Mouse (Mus musculus) forebrain, embryonic 15.5 days (tissue): ENCODE data around the gene Scrt2. TPM values are rescaled to one million over a fixed set of nuclear protein-coding genes. Genes with fewer than 3 reads are reported as not detected.
A peak's percentile ranks its signal among the peaks of the same experiment; 100 is the strongest.

Experiments used
- ATAC-seq: fragments of 200-750 bp; cut with Nextera tagmentation; replicated peaks from 2 replicates; pipeline ENCODE4 v1.8.0; 2017; ENCODE audit warnings: mild to moderate bottlenecking, moderate TSS enrichment, moderate library complexity
- H3K27ac ChIP-seq: fragments of 300-500 bp; sonication (generic); replicated peaks from 2 replicates; pipeline ENCODE4 v1.5.1; 2015; ENCODE audit warnings: mild to moderate bottlenecking, inconsistent platforms
- H3K27me3 ChIP-seq: fragments of 300-500 bp; sonication (generic); 2 replicates; pipeline ENCODE4 v1.6.1; 2015; ENCODE audit warnings: inconsistent platforms
- H3K36me3 ChIP-seq: fragments of 300-500 bp; sonication (generic); 2 replicates; pipeline ENCODE4 v1.6.1; 2015; ENCODE audit warnings: mild to moderate bottlenecking, inconsistent platforms
- H3K4me1 ChIP-seq: fragments of 300-500 bp; sonication (generic); 2 replicates; pipeline ENCODE4 v1.6.1; 2015; ENCODE audit warnings: inconsistent platforms
- H3K4me2 ChIP-seq: fragments of 300-500 bp; sonication (generic); replicated peaks from 2 replicates; pipeline ENCODE4 v1.6.1; 2015; ENCODE audit warnings: mild to moderate bottlenecking, inconsistent platforms
- H3K4me3 ChIP-seq: fragments of 300-500 bp; sonication (generic); 2 replicates; pipeline ENCODE4 v1.5.1; 2015; ENCODE audit warnings: mild to moderate bottlenecking, inconsistent platforms
- H3K9ac ChIP-seq: fragments of 300-500 bp; sonication (generic); replicated peaks from 2 replicates; pipeline ENCODE4 v1.6.1; 2015; ENCODE audit warnings: mild to moderate bottlenecking, inconsistent platforms
- H3K9me3 ChIP-seq: fragments of 300-500 bp; sonication (generic); 2 replicates; pipeline ENCODE4 v1.6.1; 2016; ENCODE audit warnings: inconsistent platforms
- WGBS: fragments of 180-500 bp; shearing (Covaris S2); methylation state at CpG from one replicate; pipeline ENCODE4 v1.1.7; 2015; ENCODE audit warnings: mixed read lengths; 5-methylcytosine and 5-hydroxymethylcytosine counted together
- polyA plus RNA-seq: library from polyadenylated mRNA; unstranded; fragments of >200 nt; fragmentation: Nextera tagmentation; extraction: Ambion mirVana; gene quantifications from 2 replicates; pipeline ENCODE4 v1.2.1, GENCODE M21; 2015

Gene Scrt2
- polyA plus RNA-seq, 1 experiment from 2014 or later, result 20.9 TPM

- ATAC-seq, result no peak
- H3K4me3 ChIP-seq, result peak overlapping the region; percentile 56
- H3K27me3 ChIP-seq, result no peaks in the 10 kb centered on the region
- WGBS, result 23% methylated on average over 6 of the region's 6 CpGs
- peak overlapping the region; percentile 74 for H3K4me2 ChIP-seq
- peaks cover 2% of the 10 kb centered on the region; the same call in 1 of the 2 replicates for H3K36me3 ChIP-seq
- H3K9ac ChIP-seq, result peak overlapping the region; percentile 85
- H3K9me3 ChIP-seq, result no peaks in the 10 kb centered on the region
- H3K27ac ChIP-seq, result peak overlapping the region; percentile 98
- H3K4me1 ChIP-seq, result peaks cover 76% of the 10 kb centered on the region
Observed at GRCm38 (mm10) chr2:152084298-152084697, 3.0 kb downstream of the Scrt2 start.

GRCm38 (mm10) chr2:152085414-152085813, 4.1 kb downstream of the Scrt2 start:
- H3K27ac ChIP-seq, result no peak overlapping the region
- H3K36me3 ChIP-seq, result peaks cover 13% of the 10 kb centered on the region; the same call in 1 of the 2 replicates
- no peaks in the 10 kb centered on the region for H3K9me3 ChIP-seq
- WGBS, result 80% methylated on average over 6 of the region's 6 CpGs
- H3K4me2 ChIP-seq, result peak overlapping the region; percentile 74
- peak overlapping the region; percentile 56 for H3K4me3 ChIP-seq
- ATAC-seq, result no peak
- H3K4me1 ChIP-seq, result peaks cover 73% of the 10 kb centered on the region
- H3K27me3 ChIP-seq, result no peaks in the 10 kb centered on the region
- no peak overlapping the region for H3K9ac ChIP-seq

DNA sequence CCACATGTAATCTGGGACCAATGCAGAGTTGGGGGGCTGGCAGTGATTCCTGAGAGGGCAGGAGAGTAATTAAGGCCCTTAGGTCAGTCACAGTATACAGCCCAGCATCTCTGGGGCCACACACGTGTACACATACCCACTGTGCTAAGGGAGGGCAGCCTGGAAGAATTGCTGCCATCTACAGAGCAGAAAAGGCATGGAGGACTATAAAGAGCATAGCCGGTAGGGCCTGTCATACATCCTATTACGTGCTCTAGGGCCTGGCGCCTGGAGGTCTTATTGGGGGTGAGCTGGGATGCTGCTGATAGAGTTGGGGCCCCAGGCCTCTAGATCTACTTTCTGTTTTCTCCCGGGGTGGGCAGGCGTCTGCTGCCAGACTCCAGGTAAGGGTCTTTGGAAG, 5.1 kb downstream of the Scrt2 start:
- peak overlapping the region; percentile 41; the same call in 1 of the 2 replicates for H3K27ac ChIP-seq
- peak overlapping the region; percentile 15 for H3K4me3 ChIP-seq
- no peaks in the 10 kb centered on the region for H3K9me3 ChIP-seq
- H3K36me3 ChIP-seq, result peaks cover 16% of the 10 kb centered on the region; the same call in 1 of the 2 replicates
- H3K4me1 ChIP-seq, result peaks cover 83% of the 10 kb centered on the region
- peak overlapping the region; percentile 19; the same call in 1 of the 2 replicates for H3K9ac ChIP-seq
- 56% methylated on average over 6 of the region's 6 CpGs for WGBS
- no peak for ATAC-seq
- peak overlapping the region; percentile 32 for H3K4me2 ChIP-seq
- no peaks in the 10 kb centered on the region for H3K27me3 ChIP-seq

- H3K9ac ChIP-seq, result peak overlapping the region; percentile 19; the same call in 1 of the 2 replicates
- no peak for ATAC-seq
- H3K27ac ChIP-seq, result peak overlapping the region; percentile 41
Observed at GRCm38 (mm10) chr2:152087111-152087510, 5.8 kb downstream of the Scrt2 start.

GRCm38 (mm10) chr2:152089078-152089477, 7.7 kb downstream of the Scrt2 start:
- peaks cover 92% of the 10 kb centered on the region for H3K4me1 ChIP-seq
- ATAC-seq, result no peak
- peaks cover 18% of the 10 kb centered on the region; the same call in 1 of the 2 replicates for H3K36me3 ChIP-seq
- peaks cover 8% of the 10 kb centered on the region; the same call in 1 of the 2 replicates for H3K27me3 ChIP-seq
- H3K9me3 ChIP-seq, result no peaks in the 10 kb centered on the region
- no peak overlapping the region for H3K27ac ChIP-seq
- H3K4me3 ChIP-seq, result no peak overlapping the region
- WGBS, result 7% methylated on average over 4 of the region's 4 CpGs
- H3K4me2 ChIP-seq, result no peak overlapping the region
- H3K9ac ChIP-seq, result no peak overlapping the region

More at GRCm38 (mm10) chr2:152087111-152087510, 5.8 kb downstream of the Scrt2 start:
- Histone ChIP-seq H3K9me3 (no peaks in the 10 kb centered on the region), H3K36me3 (peaks cover 16% of the 10 kb centered on the region; the same call in 1 of the 2 replicates), H3K4me1 (peaks cover 88% of the 10 kb centered on the region), H3K27me3 (no peaks in the 10 kb centered on the region), H3K4me3 (0 out of 2 replicates have a peak overlapping the region, but pooled peaks have one; percentile 15), H3K4me2 (peak overlapping the region; percentile 32; the same call in 1 of the 2 replicates)
- WGBS, result 57% methylated on average over 5 of the region's 5 CpGs

DNA sequence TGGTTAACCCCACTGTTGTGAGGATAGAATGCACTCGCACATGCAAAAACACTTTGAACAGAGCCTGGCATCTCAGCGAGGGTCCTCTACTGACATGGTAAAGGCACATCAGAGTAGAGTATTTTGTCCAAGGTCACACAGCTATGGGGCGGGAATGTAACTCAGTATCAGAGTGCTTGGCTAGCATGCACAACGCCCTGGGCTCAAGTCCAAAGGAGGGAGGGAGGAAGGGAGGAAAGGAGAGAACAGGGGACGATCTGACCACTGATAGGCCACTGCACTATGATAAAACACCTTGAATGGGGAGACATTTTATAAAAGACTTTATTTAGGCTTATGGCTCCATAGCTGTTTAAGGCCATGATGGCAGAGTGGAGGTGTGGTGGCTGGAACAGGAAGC, 8.3 kb downstream of the Scrt2 start:
- no peak for ATAC-seq
- Histone ChIP-seq H3K27me3 (peaks cover 9% of the 10 kb centered on the region; the same call in 1 of the 2 replicates), H3K36me3 (peaks cover 22% of the 10 kb centered on the region; the same call in 1 of the 2 replicates), H3K4me2 (no peak overlapping the region), H3K9ac (no peak overlapping the region), H3K4me1 (peaks cover 92% of the 10 kb centered on the region), H3K9me3 (no peaks in the 10 kb centered on the region), H3K27ac (no peak overlapping the region), H3K4me3 (no peak overlapping the region)
- WGBS, result 72% methylated on average over 5 of the region's 5 CpGs

DNA sequence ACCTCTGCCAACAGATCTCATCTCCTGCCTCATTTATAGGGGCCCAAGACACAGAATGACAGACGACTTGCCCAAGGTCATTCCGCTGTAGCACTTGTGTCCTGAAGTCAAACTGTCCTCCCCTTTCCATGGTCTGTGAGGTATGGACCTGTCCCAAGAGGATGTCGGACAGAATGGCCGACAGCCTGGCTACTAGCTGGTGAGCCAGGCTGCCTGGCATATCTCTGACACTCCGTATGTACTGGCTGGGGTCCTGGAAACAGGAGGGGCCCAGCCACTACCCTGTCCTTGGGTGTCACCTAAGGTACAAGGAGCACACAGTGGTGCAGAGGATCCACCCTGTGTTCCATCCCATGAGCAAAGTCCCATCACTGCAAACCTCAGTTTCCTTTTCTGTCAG, 9.2 kb downstream of the Scrt2 start:
- no peak overlapping the region for H3K9ac ChIP-seq
- H3K27me3 ChIP-seq, result peaks cover 9% of the 10 kb centered on the region; the same call in 1 of the 2 replicates
- H3K4me2 ChIP-seq, result no peak overlapping the region
- H3K4me1 ChIP-seq, result peaks cover 92% of the 10 kb centered on the region
- ATAC-seq, result no peak
- WGBS, result 90% methylated on average over 5 of the region's 5 CpGs
- H3K27ac ChIP-seq, result no peak overlapping the region
- peaks cover 22% of the 10 kb centered on the region; the same call in 1 of the 2 replicates for H3K36me3 ChIP-seq
- H3K4me3 ChIP-seq, result no peak overlapping the region
- H3K9me3 ChIP-seq, result no peaks in the 10 kb centered on the region

DNA sequence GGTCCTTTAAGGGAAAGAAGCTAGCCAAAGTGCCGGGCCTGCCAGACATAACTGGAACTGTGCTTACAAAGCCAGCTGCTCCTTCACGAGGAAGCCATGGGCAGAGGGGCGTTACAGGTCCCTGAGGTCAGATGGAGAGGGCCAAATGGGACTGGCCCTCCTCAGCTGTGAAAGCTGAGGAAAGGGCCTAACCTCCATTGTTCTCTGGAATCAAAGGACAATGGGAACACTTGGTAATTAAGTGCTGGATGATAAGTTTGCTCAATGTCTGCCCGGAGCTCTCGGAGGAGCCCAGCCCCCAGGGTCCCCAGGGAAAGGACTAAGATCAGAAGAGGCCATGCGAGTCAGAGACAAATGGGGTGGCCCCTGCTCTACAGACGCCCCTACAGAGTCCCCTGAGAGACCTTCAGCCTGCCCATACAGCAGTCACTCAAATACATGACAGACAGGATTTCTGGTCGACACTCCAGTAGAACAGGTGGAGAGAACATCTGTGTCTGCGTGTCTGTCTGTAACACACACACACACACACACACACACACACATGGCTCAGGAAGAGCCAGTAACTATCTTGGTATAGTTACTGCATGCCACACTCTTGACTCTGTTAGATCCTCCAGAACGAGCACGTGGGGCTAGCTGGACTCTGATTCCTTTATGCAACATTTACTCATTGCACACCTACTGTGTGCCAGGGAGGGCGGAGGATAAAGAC, 10.2 kb downstream of the Scrt2 start:
- peaks cover 9% of the 10 kb centered on the region; the same call in 1 of the 2 replicates for H3K27me3 ChIP-seq
- H3K4me1 ChIP-seq, result peaks cover 82% of the 10 kb centered on the region
- H3K36me3 ChIP-seq, result peaks cover 22% of the 10 kb centered on the region; the same call in 1 of the 2 replicates
- H3K4me2 ChIP-seq, result no peak overlapping the region
- no peak overlapping the region for H3K9ac ChIP-seq
- ATAC-seq, result no peak
- WGBS, result 19% methylated on average over 12 of the region's 12 CpGs
- H3K27ac ChIP-seq, result 0 out of 2 replicates have a peak overlapping the region, but pooled peaks have one; percentile 3
- H3K4me3 ChIP-seq, result no peak overlapping the region
- no peaks in the 10 kb centered on the region for H3K9me3 ChIP-seq

DNA sequence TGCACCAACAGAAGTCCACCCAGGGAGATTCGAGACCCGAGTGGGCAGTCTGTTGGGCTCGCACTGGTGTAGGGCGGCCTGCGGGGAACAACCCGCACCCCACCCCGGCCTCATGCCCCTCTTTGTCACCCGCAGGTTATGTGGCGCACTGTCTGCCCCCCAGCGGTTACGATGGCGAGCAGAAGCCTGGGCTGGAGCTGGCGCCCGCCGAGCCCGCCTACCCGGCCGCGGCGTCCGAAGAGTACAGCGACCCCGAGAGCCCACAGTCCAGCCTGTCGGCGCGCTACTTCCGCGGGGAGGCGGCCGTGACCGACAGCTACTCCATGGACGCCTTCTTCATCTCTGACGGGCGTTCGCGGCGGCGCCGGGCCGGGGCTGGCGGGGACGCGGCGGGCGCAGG, 11.6 kb downstream of the Scrt2 start:
- Histone ChIP-seq H3K27ac (no peak overlapping the region), H3K27me3 (peaks cover 9% of the 10 kb centered on the region; the same call in 1 of the 2 replicates), H3K9me3 (no peaks in the 10 kb centered on the region), H3K4me1 (peaks cover 73% of the 10 kb centered on the region), H3K9ac (0 out of 2 replicates have a peak overlapping the region, but pooled peaks have one; percentile 8), H3K4me3 (peak overlapping the region; percentile 34), H3K36me3 (peaks cover 22% of the 10 kb centered on the region; the same call in 1 of the 2 replicates), H3K4me2 (peak overlapping the region; percentile 44)
- 0 out of 2 replicates have a peak, but pooled peaks have one; percentile 14 for ATAC-seq
- WGBS, result 11% methylated on average over 44 of the region's 45 CpGs

GRCm38 (mm10) chr2:152093356-152093792, 12.0 kb downstream of the Scrt2 start:
- Histone ChIP-seq H3K36me3 (peaks cover 22% of the 10 kb centered on the region; the same call in 1 of the 2 replicates), H3K27ac (peak overlapping the region; percentile 31; the same call in 1 of the 2 replicates)

GRCm38 (mm10) chr2:152094856-152095545, 13.7 kb downstream of the Scrt2 start:
- Histone ChIP-seq H3K9ac (no peak overlapping the region), H3K27me3 (peaks cover 9% of the 10 kb centered on the region; the same call in 1 of the 2 replicates), H3K9me3 (no peaks in the 10 kb centered on the region), H3K27ac (0 out of 2 replicates have a peak overlapping the region, but pooled peaks have one; percentile 11), H3K4me2 (no peak overlapping the region), H3K36me3 (peaks cover 13% of the 10 kb centered on the region; the same call in 1 of the 2 replicates), H3K4me3 (no peak overlapping the region), H3K4me1 (peaks cover 60% of the 10 kb centered on the region)
- no peak; the same call in 1 of the 2 replicates for ATAC-seq
- WGBS, result 10% methylated on average over 29 of the region's 29 CpGs

More at GRCm38 (mm10) chr2:152093356-152093792, 12.0 kb downstream of the Scrt2 start:
- H3K4me2 ChIP-seq, result peak overlapping the region; percentile 44
- H3K4me3 ChIP-seq, result peak overlapping the region; percentile 34
- ATAC-seq, result peak; percentile 5; the same call in 1 of the 2 replicates
- 2% methylated on average over 43 of the region's 60 CpGs for WGBS
- H3K4me1 ChIP-seq, result peaks cover 72% of the 10 kb centered on the region
- H3K9ac ChIP-seq, result peak overlapping the region; percentile 34
- H3K9me3 ChIP-seq, result no peaks in the 10 kb centered on the region
- peaks cover 9% of the 10 kb centered on the region; the same call in 1 of the 2 replicates for H3K27me3 ChIP-seq
